Mouse (Mus musculus): ENCODE data around the gene Acsl1. TPM values are rescaled to one million over a fixed set of nuclear protein-coding genes. Genes with fewer than 3 reads are reported as not detected.

Acsl1 gene
- 100 to 1,000 TPM; 846 to 852 TPM for total RNA-seq (2021)
- long read RNA-seq, experiment 1, transcript Acsl1-201 (21 exons, 3,897 nt) = minor isoform, 75 of 438 reads
- long read RNA-seq, experiment 1, transcript Acsl1-203 (21 exons, 3,429 nt) = major isoform, 249 of 438 reads
- long read RNA-seq, experiment 1, partial matches to known transcripts = 67 of 438 reads
- long read RNA-seq, experiment 1, other reads (novel, unspliced or antisense) = 47 of 438 reads
- long read RNA-seq, experiment 2, transcript Acsl1-201 (21 exons, 3,897 nt) = minor isoform, 114 of 485 reads
- long read RNA-seq, experiment 2, transcript Acsl1-203 (21 exons, 3,429 nt) = major isoform, 268 of 485 reads
- long read RNA-seq, experiment 2, partial matches to known transcripts = 55 of 485 reads
- long read RNA-seq, experiment 2, other reads (novel, unspliced or antisense) = 46 of 485 reads

- DNase-seq = peak; percentile 98 to 99
- intact Hi-C loops (cut with DNase I) = loop anchor here (5.0 kb wide), 1 partner anchor 76 kb away; no protein-coding TSS in a partner anchor
These were observed at the start of gene Acsl1 for GRCm38 (mm10) chr8:46470792-46471781. Gene Acsl1 (plus strand): TSS chr8:46471037.

- peak; percentile 10 to 25 for DNase-seq
- intact Hi-C loops (cut with DNase I) = no loop called here
These were observed 49.3 kb upstream of the Acsl1 start for GRCm38 (mm10) chr8:46421515-46421914.

- no peak for DNase-seq
- intact Hi-C loops (cut with DNase I) = loop anchor here (5.0 kb wide), 1 partner anchor 39 kb away; no protein-coding TSS in a partner anchor
These were observed 42.9 kb upstream of the Acsl1 start for GRCm38 (mm10) chr8:46427940-46428339.

GRCm38 (mm10) chr8:46429871-46430270, 41.0 kb upstream of the Acsl1 start:
- intact Hi-C loops (cut with DNase I) = loop anchor here (5.0 kb wide), 1 partner anchor 37 kb away; no protein-coding TSS in a partner anchor
- DNase-seq = no peak

DNA sequence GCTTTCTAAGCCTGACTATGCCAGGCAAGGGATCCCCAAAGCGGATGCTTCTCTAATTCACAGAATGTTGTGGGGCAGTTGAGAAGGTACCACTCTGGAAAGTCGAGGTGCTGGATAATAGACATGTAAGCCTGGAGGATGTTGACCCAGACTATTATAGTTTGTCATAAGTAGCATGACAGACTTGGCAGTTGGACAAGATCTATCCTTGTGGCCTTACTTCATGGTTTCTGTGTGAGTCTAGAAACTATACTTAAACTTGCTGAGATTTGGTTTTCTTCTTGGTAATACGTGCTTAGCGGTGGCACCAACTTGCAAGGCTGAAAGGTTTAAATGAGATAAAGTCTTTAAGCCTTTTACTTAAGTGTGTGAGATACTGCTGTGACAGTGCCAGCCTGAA, 38.9 kb upstream of the Acsl1 start:
- DNase-seq = no peak
- intact Hi-C loops (cut with DNase I) = no loop called here

DNA sequence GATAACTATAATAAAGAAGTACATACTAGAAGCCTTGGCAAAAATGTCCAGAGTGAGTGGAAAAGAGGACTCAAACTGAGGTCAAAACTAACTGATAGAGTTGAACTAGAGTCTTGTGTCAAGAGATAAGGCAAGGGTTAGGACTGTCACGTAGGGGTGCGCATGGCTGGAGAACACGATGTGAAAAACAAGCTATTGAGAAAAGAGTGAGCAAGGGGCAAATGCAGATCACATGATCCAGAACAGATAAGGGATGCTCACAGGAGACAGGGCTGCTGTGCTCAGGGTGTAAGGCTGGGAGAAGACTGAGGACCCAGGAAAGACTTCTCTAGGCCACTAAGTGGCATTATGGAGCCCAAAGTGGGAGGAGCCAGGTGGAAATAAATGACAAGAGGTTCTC, 38.3 kb upstream of the Acsl1 start:
- intact Hi-C loops (cut with DNase I) = no loop called here
- DNase-seq = no peak

DNA sequence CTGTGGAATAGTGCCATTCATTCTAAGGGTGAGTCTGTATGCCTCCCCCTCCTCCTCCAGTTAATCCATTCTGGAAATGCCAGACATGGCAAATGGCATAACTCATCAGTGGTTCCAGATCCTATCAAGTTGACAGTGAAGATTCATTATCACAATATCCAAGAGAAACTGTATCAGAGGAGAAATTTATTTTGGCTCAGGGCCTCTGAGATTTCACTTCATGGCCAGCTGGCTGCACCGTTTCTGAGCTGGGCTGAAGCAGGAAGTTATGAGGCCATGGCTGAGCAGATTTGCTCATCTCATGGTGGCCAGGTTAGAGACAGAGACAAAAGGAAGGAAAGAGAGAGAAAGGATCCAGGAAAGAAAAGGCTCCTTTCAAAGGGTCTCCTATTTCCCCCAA, 37.2 kb upstream of the Acsl1 start:
- DNase-seq = no peak
- intact Hi-C loops (cut with DNase I) = no loop called here

DNA sequence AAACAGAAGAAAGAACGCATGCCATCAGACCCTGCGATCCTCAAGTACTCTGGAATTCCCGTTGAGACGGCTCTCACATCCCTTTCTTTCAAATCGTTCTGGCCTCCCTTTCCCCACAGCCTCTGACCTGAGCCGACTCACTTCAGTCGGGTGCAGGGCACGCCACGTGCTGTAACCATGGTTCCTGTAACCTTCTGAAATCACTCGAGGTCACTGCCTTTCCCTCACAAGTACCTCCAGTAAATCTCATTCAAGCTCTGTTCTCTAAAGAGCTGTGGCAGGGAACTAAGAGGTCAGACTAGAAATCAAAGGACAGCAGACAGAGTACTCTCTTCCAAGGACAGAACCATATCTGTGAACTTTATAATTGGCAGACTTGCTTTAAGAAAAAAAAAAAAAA, 32.3 kb upstream of the Acsl1 start:
- intact Hi-C loops (cut with DNase I) = no loop called here
- no peak for DNase-seq

DNA sequence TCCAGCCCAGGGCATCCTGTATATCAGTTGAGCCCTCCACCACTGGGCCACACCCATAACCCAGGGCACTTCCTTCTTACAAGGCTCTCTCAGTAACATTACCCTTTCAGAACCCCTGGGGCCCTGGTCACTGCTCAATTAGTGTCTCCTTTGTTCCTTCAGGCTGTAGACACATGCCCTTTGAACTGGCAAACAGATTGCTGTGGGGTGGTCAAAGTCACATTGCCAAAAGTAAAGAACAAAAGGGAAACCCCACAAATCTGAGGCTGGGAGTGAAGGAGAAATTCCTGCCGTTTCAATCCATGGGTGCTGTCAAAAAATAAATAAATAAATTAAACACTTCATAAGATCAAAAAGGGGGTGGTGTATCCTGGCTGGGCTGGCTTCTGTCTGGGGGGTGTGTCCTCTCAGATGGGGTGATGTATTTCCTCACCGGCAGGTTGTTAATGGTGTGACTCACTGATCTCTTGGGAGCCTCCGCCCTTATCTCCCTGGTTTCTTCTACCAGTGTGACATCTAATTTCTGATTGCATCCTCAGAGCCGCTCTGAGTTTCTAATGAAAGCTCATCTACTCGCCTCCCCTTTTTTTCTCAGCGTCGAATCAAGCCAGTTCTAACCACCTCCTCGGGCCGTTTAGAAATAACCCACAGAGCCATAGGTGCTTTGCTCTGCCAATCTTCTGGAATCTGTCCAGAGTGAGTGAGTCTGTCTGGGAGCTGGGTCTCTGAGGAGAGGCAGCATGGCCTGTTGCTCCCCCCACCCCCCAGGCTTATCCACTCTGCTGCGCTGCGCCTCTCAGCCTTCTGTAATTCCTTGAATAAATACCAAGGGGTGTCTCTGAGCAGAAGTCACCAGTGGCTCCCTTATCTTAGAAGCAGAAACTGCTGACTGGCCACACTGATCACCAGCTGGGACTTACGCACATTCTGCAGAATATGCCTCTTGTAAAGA, 24.6 kb upstream of the Acsl1 start:
- DNase-seq = no peak
- intact Hi-C loops (cut with DNase I) = no loop called here

DNA sequence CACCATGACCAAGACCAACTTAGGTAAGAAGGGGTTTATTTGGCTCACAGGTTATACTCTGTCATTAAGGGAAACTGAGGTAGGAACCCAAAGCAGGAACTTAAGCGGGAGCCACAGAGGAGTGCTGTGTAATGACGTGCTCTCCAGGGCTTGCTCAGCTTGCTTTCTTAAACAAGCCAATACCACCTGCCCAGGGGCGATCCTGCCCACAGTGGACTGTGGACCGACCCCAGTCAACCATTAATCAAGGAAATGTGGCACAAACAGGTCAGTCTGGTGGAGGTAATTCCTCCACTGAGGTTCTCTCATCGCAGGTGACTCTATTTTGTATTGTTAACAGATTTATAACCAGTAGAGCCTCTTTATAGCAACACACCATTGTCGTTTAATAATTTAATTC, 23.5 kb upstream of the Acsl1 start:
- intact Hi-C loops (cut with DNase I) = no loop called here

GRCm38 (mm10) chr8:46448606-46449005, 22.2 kb upstream of the Acsl1 start:
- intact Hi-C loops (cut with DNase I) = no loop called here
- DNase-seq = no peak

More for the DNA sequence above, 23.5 kb upstream of the Acsl1 start:
- no peak for DNase-seq

- intact Hi-C loops (cut with DNase I) = no loop called here
- DNase-seq = no peak
These were observed 21.8 kb upstream of the Acsl1 start for GRCm38 (mm10) chr8:46449063-46449462.

GRCm38 (mm10) chr8:46449723-46450251, 21.1 kb upstream of the Acsl1 start:
- DNase-seq = no peak
- intact Hi-C loops (cut with DNase I) = no loop called here

GRCm38 (mm10) chr8:46458215-46458811, 12.5 kb upstream of the Acsl1 start:
- intact Hi-C loops (cut with DNase I) = no loop called here
- no peak for DNase-seq

DNA sequence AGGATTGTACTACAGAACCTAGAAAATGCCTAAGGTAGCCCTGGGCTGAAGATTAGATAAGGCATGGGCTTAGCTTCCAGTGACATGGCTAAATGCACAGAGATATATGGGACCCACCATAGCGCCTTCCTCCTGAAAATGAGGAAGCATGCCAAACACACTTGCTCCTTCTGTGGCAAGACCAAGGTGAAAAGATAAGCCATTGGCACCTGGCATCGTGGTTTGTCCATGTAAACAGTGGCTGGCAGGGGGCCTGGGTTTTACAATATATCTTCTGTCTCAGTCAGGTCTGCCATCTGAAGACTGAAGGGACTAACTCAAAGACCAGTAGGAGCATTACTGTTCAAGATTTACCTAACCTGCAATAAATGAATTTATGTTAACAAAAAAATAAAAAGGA, 2.4 kb upstream of the Acsl1 start:
- DNase-seq = no peak
- intact Hi-C loops (cut with DNase I) = loop anchor here (5.0 kb wide), 1 partner anchor 41 kb away; no protein-coding TSS in a partner anchor

DNA sequence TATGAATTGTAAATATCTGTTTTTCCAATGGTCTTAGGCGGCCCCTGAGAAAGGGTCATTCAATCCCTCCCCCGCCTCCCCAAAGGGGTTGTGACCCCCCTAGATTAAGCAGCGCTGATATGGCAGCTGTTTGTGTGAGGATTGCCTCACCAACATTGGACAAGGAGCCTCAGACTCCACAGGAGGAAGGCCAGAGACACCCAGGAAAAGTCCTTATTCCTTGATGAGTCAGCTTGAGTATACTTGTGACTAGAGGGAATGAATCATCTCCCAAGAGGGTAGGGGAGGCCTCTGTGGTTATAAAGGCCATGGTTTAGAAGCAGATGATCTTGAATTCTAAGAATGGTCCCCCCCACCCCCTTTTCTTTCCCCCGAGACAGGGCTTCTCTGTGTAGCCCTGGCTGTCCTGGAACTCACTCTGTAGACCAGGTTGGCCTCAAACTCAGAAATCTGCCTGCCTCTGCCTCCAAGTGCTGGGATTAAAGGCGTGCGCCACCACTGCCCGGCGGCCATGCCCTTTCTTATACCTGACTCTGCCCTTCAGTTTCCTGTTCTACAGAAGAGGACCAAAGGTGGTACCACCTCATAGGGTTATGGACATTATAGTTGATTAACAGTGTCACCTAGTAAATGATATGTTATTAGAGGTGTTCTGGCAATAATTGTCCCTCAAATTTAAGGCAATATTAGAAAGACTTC, 1.6 kb upstream of the Acsl1 start:
- DNase-seq = no peak
- intact Hi-C loops (cut with DNase I) = loop anchor here (5.0 kb wide), 1 partner anchor 42 kb away; no protein-coding TSS in a partner anchor

GRCm38 (mm10) chr8:46470091-46470791, 596 bp upstream of the Acsl1 start:
- intact Hi-C loops (cut with DNase I) = loop anchor here (5.0 kb wide), 1 partner anchor 77 kb away; no protein-coding TSS in a partner anchor
- DNase-seq = no peak

All from heart, postnatal 14 days (tissue).